Mouse (Mus musculus): ENCODE results near the gene Loxl3. TPM values are rescaled to one million over a fixed set of nuclear protein-coding genes. Genes with fewer than 3 reads are reported as not detected.

The Loxl3 gene
- polyA plus RNA-seq, 1 experiment from 2014 or later, result 6.8 TPM

- no peak within 1 kb of the TSS for H3K27ac ChIP-seq (ENCODE audit: low read depth, low read length)
- no peak within 1 kb of the TSS for H3K4me3 ChIP-seq (ENCODE audit: low read depth, low read length)
- H3K27me3 ChIP-seq (ENCODE audit: control insufficient read depth, insufficient read depth, low read length), result peaks cover 69% of the 10 kb centered on the region
- no peak within 1 kb of the TSS for H3K9ac ChIP-seq (ENCODE audit: low read length)
- ATAC-seq (ENCODE audit: low FRiP score) (no peak), DNase-seq (ENCODE audit: low spot score, missing footprints) (peak; percentile 92)
- 0 out of 2 replicates have a peak, but pooled peaks cover 3% of the 10 kb centered on the region for H3K4me1 ChIP-seq (ENCODE audit: control insufficient read depth, insufficient read depth, low read length)
- H3K4me2 ChIP-seq, result peak within 1 kb of the TSS; percentile 20; the same call in 1 of the 2 replicates
- peaks cover 5% of the 10 kb centered on the region; the same call in 1 of the 2 replicates for H3K36me3 ChIP-seq (ENCODE audit: control insufficient read depth, insufficient read depth, low read length)
- 3% methylated on average over 42 of the region's 42 CpGs for WGBS
- H3K9me3 ChIP-seq (ENCODE audit: control insufficient read depth, low read length), result no peaks in the 10 kb centered on the region
Measured at GRCm38 (mm10) chr6:83086121-83087035, 52.4 kb downstream of the Loxl3 start, which contains the start of gene Lbx2. TSS of gene Lbx2 (plus strand) at chr6:83086367.

GRCm38 (mm10) chr6:83087205-83087925, 53.4 kb downstream of the Loxl3 start:
- Histone ChIP-seq H3K36me3 (ENCODE audit: control insufficient read depth, insufficient read depth, low read length) (no peaks in the 10 kb centered on the region), H3K27me3 (ENCODE audit: control insufficient read depth, insufficient read depth, low read length) (peaks cover 68% of the 10 kb centered on the region), H3K9me3 (ENCODE audit: control insufficient read depth, low read length) (no peaks in the 10 kb centered on the region), H3K4me2 (peak overlapping the region; percentile 30), H3K4me3 (ENCODE audit: low read depth, low read length) (peak overlapping the region; percentile 11; the same call in 1 of the 2 replicates), H3K27ac (ENCODE audit: low read depth, low read length) (no peak overlapping the region), H3K9ac (ENCODE audit: low read length) (no peak overlapping the region), H3K4me1 (ENCODE audit: control insufficient read depth, insufficient read depth, low read length) (0 out of 2 replicates have a peak, but pooled peaks cover 3% of the 10 kb centered on the region)
- WGBS, result under 1% methylated on average over 47 of the region's 47 CpGs
- DNase-seq (ENCODE audit: low spot score, missing footprints) (peak; percentile 85), ATAC-seq (ENCODE audit: low FRiP score) (no peak)

GRCm38 (mm10) chr6:83087926-83088260, 53.9 kb downstream of the Loxl3 start:
- Histone ChIP-seq H3K4me2 (peak overlapping the region; percentile 30; the same call in 1 of the 2 replicates), H3K27me3 (ENCODE audit: control insufficient read depth, insufficient read depth, low read length) (peaks cover 65% of the 10 kb centered on the region), H3K9me3 (ENCODE audit: control insufficient read depth, low read length) (no peaks in the 10 kb centered on the region), H3K9ac (ENCODE audit: low read length) (no peak overlapping the region), H3K27ac (ENCODE audit: low read depth, low read length) (no peak overlapping the region), H3K4me1 (ENCODE audit: control insufficient read depth, insufficient read depth, low read length) (0 out of 2 replicates have a peak, but pooled peaks cover 3% of the 10 kb centered on the region), H3K4me3 (ENCODE audit: low read depth, low read length) (peak overlapping the region; percentile 11; the same call in 1 of the 2 replicates), H3K36me3 (ENCODE audit: control insufficient read depth, insufficient read depth, low read length) (no peaks in the 10 kb centered on the region)
- 2% methylated on average over 9 of the region's 9 CpGs for WGBS
- no peak for ATAC-seq (ENCODE audit: low FRiP score)
- peak; percentile 94 for DNase-seq (ENCODE audit: low spot score, missing footprints)

GRCm38 (mm10) chr6:83092416-83093127, 58.6 kb downstream of the Loxl3 start:
- ATAC-seq (ENCODE audit: low FRiP score) (no peak), DNase-seq (ENCODE audit: low spot score, missing footprints) (no peak)
- Histone ChIP-seq H3K4me3 (ENCODE audit: low read depth, low read length) (no peak overlapping the region), H3K27ac (ENCODE audit: low read depth, low read length) (no peak overlapping the region), H3K36me3 (ENCODE audit: control insufficient read depth, insufficient read depth, low read length) (no peaks in the 10 kb centered on the region), H3K4me1 (ENCODE audit: control insufficient read depth, insufficient read depth, low read length) (0 out of 2 replicates have a peak, but pooled peaks cover 2% of the 10 kb centered on the region), H3K4me2 (no peak overlapping the region), H3K27me3 (ENCODE audit: control insufficient read depth, insufficient read depth, low read length) (peaks cover 19% of the 10 kb centered on the region), H3K9me3 (ENCODE audit: control insufficient read depth, low read length) (no peaks in the 10 kb centered on the region), H3K9ac (ENCODE audit: low read length) (no peak overlapping the region)
- WGBS, result 47% methylated on average over 6 of the region's 6 CpGs

- DNase-seq (ENCODE audit: low spot score, missing footprints) (no peak), ATAC-seq (ENCODE audit: low FRiP score) (no peak)
- Histone ChIP-seq H3K36me3 (ENCODE audit: control insufficient read depth, insufficient read depth, low read length) (no peaks in the 10 kb centered on the region), H3K9ac (ENCODE audit: low read length) (no peak overlapping the region), H3K27ac (ENCODE audit: low read depth, low read length) (no peak overlapping the region), H3K4me3 (ENCODE audit: low read depth, low read length) (no peak overlapping the region), H3K9me3 (ENCODE audit: control insufficient read depth, low read length) (no peaks in the 10 kb centered on the region), H3K4me1 (ENCODE audit: control insufficient read depth, insufficient read depth, low read length) (no peaks in the 10 kb centered on the region), H3K4me2 (no peak overlapping the region), H3K27me3 (ENCODE audit: control insufficient read depth, insufficient read depth, low read length) (no peaks in the 10 kb centered on the region; the same call in 1 of the 2 replicates)
- WGBS, result 42% methylated on average over 6 of the region's 6 CpGs
Measured at GRCm38 (mm10) chr6:83095968-83096367, 62.0 kb downstream of the Loxl3 start.

GRCm38 (mm10) chr6:83098411-83098810, 64.4 kb downstream of the Loxl3 start:
- H3K4me1 ChIP-seq (ENCODE audit: control insufficient read depth, insufficient read depth, low read length), result peaks cover 11% of the 10 kb centered on the region
- no peaks in the 10 kb centered on the region for H3K9me3 ChIP-seq (ENCODE audit: control insufficient read depth, low read length)
- no peaks in the 10 kb centered on the region for H3K36me3 ChIP-seq (ENCODE audit: control insufficient read depth, insufficient read depth, low read length)
- WGBS, result 69% methylated on average over 2 of the region's 2 CpGs
- H3K9ac ChIP-seq (ENCODE audit: low read length), result no peak overlapping the region
- no peak overlapping the region for H3K4me2 ChIP-seq
- DNase-seq (ENCODE audit: low spot score, missing footprints) (no peak), ATAC-seq (ENCODE audit: low FRiP score) (no peak)
- H3K27ac ChIP-seq (ENCODE audit: low read depth, low read length), result no peak overlapping the region
- peaks cover 7% of the 10 kb centered on the region; the same call in 1 of the 2 replicates for H3K27me3 ChIP-seq (ENCODE audit: control insufficient read depth, insufficient read depth, low read length)
- no peak overlapping the region for H3K4me3 ChIP-seq (ENCODE audit: low read depth, low read length)

- WGBS, result under 1% methylated on average over 25 of the region's 25 CpGs
- DNase-seq (ENCODE audit: low spot score, missing footprints), result peak; percentile 96
- no peaks in the 10 kb centered on the region for H3K9me3 ChIP-seq (ENCODE audit: control insufficient read depth, low read length)
- H3K27me3 ChIP-seq (ENCODE audit: control insufficient read depth, insufficient read depth, low read length), result peaks cover 9% of the 10 kb centered on the region; the same call in 1 of the 2 replicates
- H3K36me3 ChIP-seq (ENCODE audit: control insufficient read depth, insufficient read depth, low read length), result no peaks in the 10 kb centered on the region
- ATAC-seq (ENCODE audit: low FRiP score), result peak; percentile 87
- peaks cover 13% of the 10 kb centered on the region for H3K4me1 ChIP-seq (ENCODE audit: control insufficient read depth, insufficient read depth, low read length)
- H3K4me2 ChIP-seq, result peak within 1 kb of the TSS; percentile 99
- H3K27ac ChIP-seq (ENCODE audit: low read depth, low read length), result peak within 1 kb of the TSS; percentile 58
- H3K4me3 ChIP-seq (ENCODE audit: low read depth, low read length), result peak within 1 kb of the TSS; percentile 72
- H3K9ac ChIP-seq (ENCODE audit: low read length), result peak within 1 kb of the TSS; percentile 75
Measured at GRCm38 (mm10) chr6:83101316-83101687, 67.3 kb downstream of the Loxl3 start, which contains the start of the genes Ccdc142 and Gm42688. TSS of gene Ccdc142 (plus strand) at chr6:83101601. TSS of gene Gm42688 (plus strand) at chr6:83101617.

- Histone ChIP-seq H3K27ac (ENCODE audit: low read depth, low read length) (peak overlapping the region; percentile 58), H3K4me2 (peak overlapping the region; percentile 99), H3K4me1 (ENCODE audit: control insufficient read depth, insufficient read depth, low read length) (peaks cover 13% of the 10 kb centered on the region), H3K27me3 (ENCODE audit: control insufficient read depth, insufficient read depth, low read length) (peaks cover 9% of the 10 kb centered on the region; the same call in 1 of the 2 replicates), H3K9ac (ENCODE audit: low read length) (peak overlapping the region; percentile 75), H3K36me3 (ENCODE audit: control insufficient read depth, insufficient read depth, low read length) (no peaks in the 10 kb centered on the region), H3K4me3 (ENCODE audit: low read depth, low read length) (peak overlapping the region; percentile 72), H3K9me3 (ENCODE audit: control insufficient read depth, low read length) (no peaks in the 10 kb centered on the region)
- ATAC-seq (ENCODE audit: low FRiP score) (peak; percentile 80), DNase-seq (ENCODE audit: low spot score, missing footprints) (peak; percentile 98)
- under 1% methylated on average over 74 of the region's 74 CpGs for WGBS
Measured at GRCm38 (mm10) chr6:83101688-83102556, 67.9 kb downstream of the Loxl3 start.
